Mouse (Mus musculus): ENCODE data around the gene Ush2a.

DNA sequence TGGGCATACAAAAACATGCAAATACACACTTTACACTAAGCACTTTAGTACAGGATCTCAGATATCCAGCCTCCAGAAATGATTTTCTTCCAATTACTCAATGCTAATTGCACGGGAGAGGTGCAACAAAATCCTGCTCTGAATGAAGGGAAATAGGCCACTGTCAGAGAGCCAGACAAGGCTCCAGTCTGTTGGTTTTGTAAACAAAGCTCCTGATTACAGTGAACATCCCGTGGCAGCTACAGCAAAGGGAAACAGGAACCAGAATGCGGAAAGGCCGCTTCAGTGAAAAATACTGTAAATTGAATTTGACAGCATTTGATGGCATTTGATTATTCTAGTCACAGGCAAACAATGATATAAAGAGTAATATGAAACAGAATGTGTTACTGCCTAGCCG, 604.1 kb downstream of the Ush2a start:
- TF ChIP-seq CTCF (conservative IDR thresholded peaks at IDR 0.05; ENCODE audit: insufficient read depth, insufficient read length, low read depth, low read length) (no peak), POLR2A (IDR thresholded peaks at IDR 0.05; ENCODE audit: low read depth, low read length) (no peak)

Data from kidney, adult 2 months (tissue).